Comparison of ENCODE assay signal across 29 mouse cellular contexts in genomic region chr9:110763405-110763804, GRCm38 (mm10). TPM values are rescaled to one million over a fixed set of nuclear protein-coding genes. Genes with fewer than 3 reads are reported as not detected.
DNase-seq lines count a peak whose midpoint lies in the region; ATAC-seq lines count a peak whose summit lies in the region.
"Had no signal": no experiment of that assay in that cellular context is flagged by ENCODE, and none has a peak within 500 bp of the region (broad histone marks: within the 10 kb centered on the region; RNA-seq: fewer than 3 reads in every experiment).

No protein-coding gene starts in this region.

- H3K27me3 ChIP-seq in heart, embryonic 14.5 days (ENCODE audit: control insufficient read depth, insufficient read depth, low read length), result no peaks in the 10 kb centered on the region
- H3K27me3 ChIP-seq: hindbrain, embryonic 12.5 days had no signal

- ATAC-seq in heart, embryonic 14.5 days (ENCODE audit: insufficient number of reproducible peaks, insufficient read depth, low FRiP score, low read depth), result peak; percentile 91
- ATAC-seq in megakaryocyte, adult 5-6 weeks (ENCODE audit: poor library complexity, severe bottlenecking), result no peak
- ATAC-seq: forebrain, embryonic 16.5 days; intestine, postnatal 0 days had no signal

- no peaks in the 10 kb centered on the region for H3K9me3 ChIP-seq in heart, embryonic 14.5 days (ENCODE audit: control insufficient read depth, low read length)
- H3K9me3 ChIP-seq: embryonic facial prominence, embryonic 10.5 days; hindbrain, embryonic 12.5 days had no signal

- peak overlapping the region; percentile 98 for H3K27ac ChIP-seq in heart, embryonic 14.5 days (replicated peaks in 1 of 2; ENCODE audit: control insufficient read depth in 1 of 2, insufficient read depth in 1 of 2, low read depth in 2 of 2, low read length in 2 of 2)
- H3K27ac ChIP-seq: embryonic facial prominence, embryonic 10.5 days; hindbrain, embryonic 12.5 days; left cerebral cortex, adult 2 months; liver, embryonic 14.5 days had no signal

- intact Hi-C loops in heart, postnatal 25 days (cut with DNase I), result no loop called here

- 26% methylated on average over 2 of the region's 2 CpGs for WGBS in heart, embryonic 14.5 days

- H3K4me3 ChIP-seq in heart, embryonic 14.5 days (ENCODE audit: control insufficient read depth in 1 of 2, insufficient read depth in 1 of 2, low read depth in 1 of 2, low read length in 2 of 2), result peak overlapping the region; percentile 72 to 88
- H3K4me3 ChIP-seq: embryonic facial prominence, embryonic 10.5 days; hindbrain, embryonic 12.5 days; left cerebral cortex, adult 2 months had no signal

- H3K4me2 ChIP-seq in heart, embryonic 14.5 days (ENCODE audit: low read length), result peak overlapping the region; percentile 71
- H3K4me2 ChIP-seq: hindbrain, embryonic 12.5 days; midbrain, embryonic 11.5 days had no signal

- H3K36me3 ChIP-seq in heart, embryonic 14.5 days (ENCODE audit: control insufficient read depth, insufficient read depth, low read length), result peaks cover 24% of the 10 kb centered on the region
- H3K36me3 ChIP-seq: embryonic facial prominence, embryonic 10.5 days; hindbrain, embryonic 12.5 days had no signal

- peak; percentile 98 for DNase-seq in heart, adult 11 months
- peak; percentile 65 for DNase-seq in heart, adult 8-10 months (ENCODE audit: low spot score)
- DNase-seq in heart, postnatal 25 days (ENCODE audit: low spot score), result peak; percentile 29
- no peak for DNase-seq in left cerebral cortex, adult 18-20 months (ENCODE audit: low spot score in 2 of 2)
- no peak for DNase-seq in embryo, embryonic 9.5 days (ENCODE audit: extremely low spot score)
- DNase-seq: adrenal gland, postnatal 36 days; cerebellum, adult 9-10 months; kidney, postnatal 36 days; thymus, adult 2 months had no signal

- H3K9ac ChIP-seq in heart, embryonic 14.5 days (ENCODE audit: low read length), result peak overlapping the region; percentile 98
- H3K9ac ChIP-seq: hindbrain, embryonic 12.5 days; liver, embryonic 14.5 days had no signal

- H3K4me1 ChIP-seq in heart, embryonic 14.5 days (ENCODE audit: control insufficient read depth in 2 of 2, insufficient read depth in 2 of 2, low read length in 2 of 2), result peaks cover 19 to 36% of the 10 kb centered on the region in 2 experiments
- H3K4me1 ChIP-seq: hindbrain, embryonic 12.5 days had no signal

RNA-seq across cellular contexts. Expression of gene Pth1r, which starts 16.5 kb away (rescaled TPM):
- total RNA-seq in heart, adult 8-10 months (2022), result 1 to 10 TPM; 4.4 to 7.0 (median 5.1) TPM
- 22.2 and 23.9 TPM in 2 replicates for polyA plus RNA-seq in heart, embryonic 14.5 days (2014; fragmentation: Nextera tagmentation; extraction: Ambion mirVana)
- 1 to 10 TPM; 7.6 to 7.9 TPM for total RNA-seq in heart, postnatal 25 days (2021)
- total RNA-seq in left cerebral cortex, adult 18-20 months (2021), result 1 to 10 TPM; 5.3 to 6.9 TPM
- total RNA-seq in megakaryocyte, adult 5-6 weeks (2015), result not detected in 2 replicates
- total RNA-seq in megakaryocyte, adult 5-6 weeks (2017), result 0.77 TPM in 1 of 2 replicates, not detected in the other
- total RNA-seq: monocyte, adult 5-6 weeks; neutrophil, adult 5-6 weeks had no signal

RNA-seq across cellular contexts. Expression of gene Myl3, which starts 21.7 kb away (rescaled TPM):
- total RNA-seq in heart, adult 8-10 months (2022), result over 10,000 TPM; 10,766 to 11,632 (median 11,251) TPM
- 4,569 and 4,875 TPM in 2 replicates for polyA plus RNA-seq in heart, embryonic 14.5 days (2014; fragmentation: Nextera tagmentation; extraction: Ambion mirVana)
- over 10,000 TPM; 11,742 to 12,072 TPM for total RNA-seq in heart, postnatal 25 days (2021)
- total RNA-seq in left cerebral cortex, adult 18-20 months (2021), result not detected
- not detected in 2 replicates for total RNA-seq in megakaryocyte, adult 5-6 weeks (2015)
- total RNA-seq in megakaryocyte, adult 5-6 weeks (2017), result not detected in 2 replicates
- total RNA-seq: common myeloid progenitor, adult 5-6 weeks; left cerebral cortex, adult 2 months; monocyte, adult 5-6 weeks; neutrophil, adult 5-6 weeks had no signal
- polyA plus RNA-seq: C2C12; intestine, postnatal 0 days had no signal

RNA-seq across cellular contexts. Expression of gene Prss42, which starts 34.6 kb away (rescaled TPM):
- total RNA-seq in heart, adult 8-10 months (2022), result not detected
- not detected in 2 replicates for polyA plus RNA-seq in heart, embryonic 14.5 days (2014; fragmentation: Nextera tagmentation; extraction: Ambion mirVana)
- not detected for total RNA-seq in heart, postnatal 25 days (2021)
- total RNA-seq in left cerebral cortex, adult 18-20 months (2021), result not detected
- not detected in 2 replicates for total RNA-seq in megakaryocyte, adult 5-6 weeks (2015)
- not detected in 2 replicates for total RNA-seq in megakaryocyte, adult 5-6 weeks (2017)
- total RNA-seq: adrenal gland, adult 18-20 months; adrenal gland, postnatal 36 days; common myeloid progenitor, adult 5-6 weeks; gastrocnemius, postnatal 4 days; left cerebral cortex, adult 2 months; left cerebral cortex, postnatal 36 days; monocyte, adult 5-6 weeks; neutrophil, adult 5-6 weeks had no signal
- polyA plus RNA-seq: C2C12; embryonic facial prominence, embryonic 10.5 days; forebrain, embryonic 16.5 days; hindbrain, embryonic 12.5 days; intestine, postnatal 0 days; kidney, embryonic 14.5 days; limb, embryonic 14.5 days; lung, embryonic 16.5 days; midbrain, embryonic 11.5 days; stomach, embryonic 16.5 days; thymus, adult 2 months had no signal

RNA-seq across cellular contexts. Expression of gene Prss44, which starts 50.4 kb away (rescaled TPM):
- total RNA-seq in heart, adult 8-10 months (2022), result not detected
- not detected in 2 replicates for polyA plus RNA-seq in heart, embryonic 14.5 days (2014; fragmentation: Nextera tagmentation; extraction: Ambion mirVana)
- total RNA-seq in heart, postnatal 25 days (2021), result not detected
- not detected for total RNA-seq in left cerebral cortex, adult 18-20 months (2021)
- total RNA-seq in megakaryocyte, adult 5-6 weeks (2015), result not detected in 2 replicates
- not detected in 2 replicates for total RNA-seq in megakaryocyte, adult 5-6 weeks (2017)
- total RNA-seq: adrenal gland, adult 18-20 months; adrenal gland, postnatal 36 days; common myeloid progenitor, adult 5-6 weeks; gastrocnemius, postnatal 4 days; left cerebral cortex, adult 2 months; left cerebral cortex, postnatal 36 days; monocyte, adult 5-6 weeks; neutrophil, adult 5-6 weeks had no signal
- polyA plus RNA-seq: C2C12; embryonic facial prominence, embryonic 10.5 days; forebrain, embryonic 16.5 days; hindbrain, embryonic 12.5 days; intestine, postnatal 0 days; kidney, embryonic 14.5 days; limb, embryonic 14.5 days; liver, embryonic 14.5 days; lung, embryonic 16.5 days; midbrain, embryonic 11.5 days; stomach, embryonic 16.5 days had no signal

Comparison
In these comparisons a context has a peak if more than half of its experiments do, and no peak if none do; other contexts are left out.
1. DNase-seq: peak in heart, adult 11 months (single experiment), heart, adult 8-10 months (single experiment) and heart, postnatal 25 days (single experiment); none in left cerebral cortex, adult 18-20 months (0 of 2) and embryo, embryonic 9.5 days (single experiment).
2. RNA of gene Myl3, which starts 21.7 kb away (total RNA-seq): 11,742 to 12,072 TPM in heart, postnatal 25 days and 10,766 to 11,632 TPM in heart, adult 8-10 months; not detected in left cerebral cortex, adult 18-20 months and not detected in megakaryocyte, adult 5-6 weeks; every median in the first group is over 1,000 times any median in the second.